Mouse (Mus musculus): ENCODE measurements around the gene Scimp. TPM values are rescaled to one million over a fixed set of nuclear protein-coding genes. Genes with fewer than 3 reads are reported as not detected.

Gene Scimp
- polyA plus RNA-seq, 1 experiment from 2014 or later = not detected

- Histone ChIP-seq H3K27ac (replicated peaks; ENCODE audit: low read depth, low read length) (no peak overlapping the region), H3K9ac (replicated peaks; ENCODE audit: low read length) (no peak overlapping the region), H3K27me3 (ENCODE audit: control insufficient read depth, insufficient read depth, low read length) (no peaks in the 10 kb centered on the region), H3K4me2 (ENCODE audit: low read depth, low read length) (no peak overlapping the region), H3K4me3 (ENCODE audit: low read depth, low read length) (no peak overlapping the region), H3K36me3 (replicated peaks; ENCODE audit: control insufficient read depth, insufficient read depth, low read depth, low read length) (no peaks in the 10 kb centered on the region), H3K9me3 (replicated peaks; ENCODE audit: control insufficient read depth, low read length) (no peaks in the 10 kb centered on the region), H3K4me1 (ENCODE audit: control insufficient read depth, insufficient read depth, low read length) (no peaks in the 10 kb centered on the region)
- ATAC-seq (replicated peaks; ENCODE audit: insufficient number of reproducible peaks, low FRiP score, low TSS enrichment, low read depth) = no peak
- 79% methylated on average over 12 of the region's 12 CpGs for WGBS
- DNase-seq (ENCODE audit: low spot score) = no peak
Observed at GRCm38 (mm10) chr11:70742581-70743459, 69.6 kb downstream of the Scimp start.

- Histone ChIP-seq H3K27me3 (ENCODE audit: control insufficient read depth, insufficient read depth, low read length) (no peaks in the 10 kb centered on the region), H3K4me1 (ENCODE audit: control insufficient read depth, insufficient read depth, low read length) (no peaks in the 10 kb centered on the region), H3K36me3 (replicated peaks; ENCODE audit: control insufficient read depth, insufficient read depth, low read depth, low read length) (no peaks in the 10 kb centered on the region), H3K4me3 (ENCODE audit: low read depth, low read length) (no peak overlapping the region), H3K4me2 (ENCODE audit: low read depth, low read length) (no peak overlapping the region), H3K27ac (replicated peaks; ENCODE audit: low read depth, low read length) (no peak overlapping the region), H3K9me3 (replicated peaks; ENCODE audit: control insufficient read depth, low read length) (no peaks in the 10 kb centered on the region), H3K9ac (replicated peaks; ENCODE audit: low read length) (no peak overlapping the region)
- 85% methylated on average over 7 of the region's 7 CpGs for WGBS
- DNase-seq (ENCODE audit: low spot score) = no peak
- no peak for ATAC-seq (replicated peaks; ENCODE audit: insufficient number of reproducible peaks, low FRiP score, low TSS enrichment, low read depth)
Observed at GRCm38 (mm10) chr11:70742117-70742516, 70.3 kb downstream of the Scimp start.

- Histone ChIP-seq H3K27ac (replicated peaks; ENCODE audit: low read depth, low read length) (no peak overlapping the region), H3K9me3 (replicated peaks; ENCODE audit: control insufficient read depth, low read length) (no peaks in the 10 kb centered on the region), H3K9ac (replicated peaks; ENCODE audit: low read length) (no peak overlapping the region), H3K4me3 (ENCODE audit: low read depth, low read length) (no peak overlapping the region), H3K27me3 (ENCODE audit: control insufficient read depth, insufficient read depth, low read length) (no peaks in the 10 kb centered on the region), H3K36me3 (replicated peaks; ENCODE audit: control insufficient read depth, insufficient read depth, low read depth, low read length) (no peaks in the 10 kb centered on the region), H3K4me1 (ENCODE audit: control insufficient read depth, insufficient read depth, low read length) (no peaks in the 10 kb centered on the region), H3K4me2 (ENCODE audit: low read depth, low read length) (no peak overlapping the region)
- no peak for ATAC-seq (replicated peaks; ENCODE audit: insufficient number of reproducible peaks, low FRiP score, low TSS enrichment, low read depth)
- DNase-seq (ENCODE audit: low spot score) = no peak
- WGBS = 86% methylated on average over 3 of the region's 3 CpGs
Observed at GRCm38 (mm10) chr11:70741603-70742002, 70.8 kb downstream of the Scimp start.

Small RNA genes lying within 50 kb of the gene (microRNA-seq; reads per million reads assigned to microRNA genes)
- gene Gm22760 (ENCODE audit: borderline number of aligned reads) = not detected

Other genes starting within 250 kb of the Scimp start
- 12.6 and 13.7 TPM in 2 replicates for gene Mink1, start 249.7 kb downstream of the Scimp start, polyA plus RNA-seq (2014; fragmentation: Nextera tagmentation; extraction: Ambion mirVana)
- not detected in 2 replicates for gene 4930544D05Rik, start 196.7 kb downstream of the Scimp start, polyA plus RNA-seq (2014; fragmentation: Nextera tagmentation; extraction: Ambion mirVana)
- gene Chrne, start 193.4 kb downstream of the Scimp start, polyA plus RNA-seq (2014; fragmentation: Nextera tagmentation; extraction: Ambion mirVana) = not detected in 2 replicates
- gene Gp1ba, start 173.5 kb downstream of the Scimp start, polyA plus RNA-seq (2014; fragmentation: Nextera tagmentation; extraction: Ambion mirVana) = 0.93 and 1.3 TPM in 2 replicates
- gene Rnf167, start 165.4 kb downstream of the Scimp start, polyA plus RNA-seq (2014; fragmentation: Nextera tagmentation; extraction: Ambion mirVana) = 81.9 and 92.8 TPM in 2 replicates
- gene Slc25a11, start 165.1 kb downstream of the Scimp start, polyA plus RNA-seq (2014; fragmentation: Nextera tagmentation; extraction: Ambion mirVana) = 144 and 150 TPM in 2 replicates
- gene Pfn1, start 157.9 kb downstream of the Scimp start, polyA plus RNA-seq (2014; fragmentation: Nextera tagmentation; extraction: Ambion mirVana) = 1,669 and 1,679 TPM in 2 replicates
- 30.7 and 40.4 TPM in 2 replicates for gene Eno3, start 155.4 kb downstream of the Scimp start, polyA plus RNA-seq (2014; fragmentation: Nextera tagmentation; extraction: Ambion mirVana)
- gene Spag7, start 143.2 kb downstream of the Scimp start, polyA plus RNA-seq (2014; fragmentation: Nextera tagmentation; extraction: Ambion mirVana) = 107 and 118 TPM in 2 replicates
- gene Camta2, start 124.5 kb downstream of the Scimp start, polyA plus RNA-seq (2014; fragmentation: Nextera tagmentation; extraction: Ambion mirVana) = 4.4 and 7.3 TPM in 2 replicates
- 0.73 and 0.82 TPM in 2 replicates for gene Inca1, start 112.4 kb downstream of the Scimp start, polyA plus RNA-seq (2014; fragmentation: Nextera tagmentation; extraction: Ambion mirVana)
- gene Kif1c, start 112.0 kb downstream of the Scimp start, polyA plus RNA-seq (2014; fragmentation: Nextera tagmentation; extraction: Ambion mirVana) = 7.5 and 8.3 TPM in 2 replicates
- gene Zfp3, start 48.4 kb downstream of the Scimp start, polyA plus RNA-seq (2014; fragmentation: Nextera tagmentation; extraction: Ambion mirVana) = 6.7 and 7.3 TPM in 2 replicates
- gene Rabep1, start 32.2 kb upstream of the Scimp start, polyA plus RNA-seq (2014; fragmentation: Nextera tagmentation; extraction: Ambion mirVana) = 36.2 and 36.6 TPM in 2 replicates
- gene Nup88, start 157.4 kb upstream of the Scimp start, polyA plus RNA-seq (2014; fragmentation: Nextera tagmentation; extraction: Ambion mirVana) = 187 and 193 TPM in 2 replicates
- 62.5 and 82.5 TPM in 2 replicates for gene Rpain, start 157.6 kb upstream of the Scimp start, polyA plus RNA-seq (2014; fragmentation: Nextera tagmentation; extraction: Ambion mirVana)
- 274 TPM in 2 replicates for gene C1qbp, start 170.4 kb upstream of the Scimp start, polyA plus RNA-seq (2014; fragmentation: Nextera tagmentation; extraction: Ambion mirVana)
- 24.8 and 25.5 TPM in 2 replicates for gene Dhx33, start 191.9 kb upstream of the Scimp start, polyA plus RNA-seq (2014; fragmentation: Nextera tagmentation; extraction: Ambion mirVana)
- 58.8 and 64.9 TPM in 2 replicates for gene Mis12, start 207.0 kb upstream of the Scimp start, polyA plus RNA-seq (2014; fragmentation: Nextera tagmentation; extraction: Ambion mirVana)
- gene Derl2, start 207.3 kb upstream of the Scimp start, polyA plus RNA-seq (2014; fragmentation: Nextera tagmentation; extraction: Ambion mirVana) = 43.3 and 47.7 TPM in 2 replicates
- 82.8 and 92.3 TPM in 2 replicates for gene 6330403K07Rik, start 220.9 kb upstream of the Scimp start, polyA plus RNA-seq (2014; fragmentation: Nextera tagmentation; extraction: Ambion mirVana)

All from embryonic facial prominence, embryonic 11.5 days (tissue).